22 mouse cellular contexts compared by ENCODE assay signal in genomic region chrX:52929779-52930178, GRCm38 (mm10). TPM values are rescaled to one million over a fixed set of nuclear protein-coding genes. Genes with fewer than 3 reads are reported as not detected.
DNase-seq lines count a peak whose midpoint lies in the region; ATAC-seq and TF ChIP-seq lines count a peak whose summit lies in the region.
"Had no signal": no experiment of that assay in that cellular context is flagged by ENCODE, and none has a peak within 500 bp of the region (broad histone marks: within the 10 kb centered on the region; RNA-seq: fewer than 3 reads in every experiment).

No protein-coding gene starts in this region.

- TF ChIP-seq EP300 in CH12.LX (IDR thresholded peaks at IDR 0.05; ENCODE audit: low read length) = peak; percentile 53

- H3K27me3 ChIP-seq in CH12.LX (replicated peaks) = no peaks in the 10 kb centered on the region
- no peaks in the 10 kb centered on the region for H3K27me3 ChIP-seq in heart, embryonic 11.5 days (ENCODE audit: control insufficient read depth, insufficient read depth, low read length)
- H3K27me3 ChIP-seq: embryonic facial prominence, embryonic 13.5 days; embryonic facial prominence, embryonic 15.5 days; forebrain, embryonic 13.5 days; forebrain, embryonic 15.5 days had no signal

- H3K9ac ChIP-seq in CH12.LX (ENCODE audit: insufficient read depth, low read depth) = no peak overlapping the region
- H3K9ac ChIP-seq in heart, embryonic 11.5 days (ENCODE audit: low read depth, low read length) = no peak overlapping the region
- H3K9ac ChIP-seq: embryonic facial prominence, embryonic 13.5 days; embryonic facial prominence, embryonic 15.5 days; forebrain, embryonic 13.5 days; forebrain, embryonic 15.5 days; forebrain, postnatal 0 days had no signal

- peak; percentile 45 for DNase-seq in CH12.LX (ENCODE audit: extremely low read depth)
- peak; percentile 10 for DNase-seq in naive thymus-derived CD4-positive, alpha-beta T cell, adult 2 months (ENCODE audit: low read depth)
- no peak for DNase-seq in right cerebral cortex, adult 18-20 months
- no peak for DNase-seq in right cerebral cortex, postnatal 36 days (ENCODE audit: low spot score in 2 of 2)
- DNase-seq: adrenal gland, adult 2 months; adrenal gland, postnatal 10 days; adrenal gland, postnatal 25 days; B cell, adult 2 months; cerebellum, adult 11 months; cerebellum, adult 18-20 months; cerebellum, adult 8-10 months; cerebellum, adult 9-11 months; cerebellum, postnatal 14 days; cerebellum, postnatal 36 days; embryo, embryonic 11 days; forebrain, postnatal 0 days had no signal

- peaks cover 2% of the 10 kb centered on the region; the same call in 1 of the 2 replicates for H3K79me2 ChIP-seq in CH12.LX (replicated peaks; ENCODE audit: control insufficient read depth, extremely low read depth, insufficient read depth, poor library complexity, severe bottlenecking)

- peaks cover 2 to 26% of the 10 kb centered on the region in 2 experiments; a peak in 3 of 4 replicates for H3K4me1 ChIP-seq in CH12.LX (ENCODE audit: control insufficient read depth in 1 of 2, insufficient read depth in 2 of 2)
- H3K4me1 ChIP-seq in heart, embryonic 11.5 days (ENCODE audit: control insufficient read depth, insufficient read depth, low read length) = no peaks in the 10 kb centered on the region
- H3K4me1 ChIP-seq: embryonic facial prominence, embryonic 13.5 days; embryonic facial prominence, embryonic 15.5 days; forebrain, embryonic 13.5 days; forebrain, embryonic 15.5 days had no signal

- ATAC-seq in heart, embryonic 11.5 days (replicated peaks; ENCODE audit: insufficient number of reproducible peaks, low FRiP score, low TSS enrichment) = no peak
- ATAC-seq: forebrain, embryonic 13.5 days; forebrain, embryonic 15.5 days; forebrain, postnatal 0 days had no signal

- dilution Hi-C loops in CH12.LX (cut with MboI; ENCODE audit: extremely low pct_ligation_motif_present, extremely low pct_unique_long_range_greater_than_20kb, low sequenced_read_pairs) = no loop called here

- no peak overlapping the region for H3K4me2 ChIP-seq in CH12.LX (ENCODE audit: insufficient read depth, low read depth, poor library complexity, severe bottlenecking)
- no peak overlapping the region for H3K4me2 ChIP-seq in heart, embryonic 11.5 days
- H3K4me2 ChIP-seq: embryonic facial prominence, embryonic 13.5 days; embryonic facial prominence, embryonic 15.5 days; forebrain, embryonic 13.5 days; forebrain, embryonic 15.5 days had no signal

- in situ Hi-C loops in CH12.LX (cut with MboI; ENCODE audit: low pct_ligation_motif_present, low pct_unique_long_range_greater_than_20kb, low sequenced_read_pairs) = no loop called here

- no peak for TF ChIP-seq POLR2A in CH12.LX (IDR thresholded peaks at IDR 0.05; ENCODE audit: low read depth, low read length)

- no peaks in the 10 kb centered on the region for H3K9me3 ChIP-seq in CH12.LX (replicated peaks; ENCODE audit: low read length)
- H3K9me3 ChIP-seq in heart, embryonic 11.5 days (replicated peaks; ENCODE audit: control insufficient read depth, low read length) = no peaks in the 10 kb centered on the region
- H3K9me3 ChIP-seq: embryonic facial prominence, embryonic 13.5 days; embryonic facial prominence, embryonic 15.5 days; forebrain, embryonic 13.5 days; forebrain, embryonic 15.5 days had no signal

- WGBS in heart, embryonic 11.5 days (ENCODE audit: insufficient replicate concordance) = 79% methylated on average over 3 of the region's 3 CpGs

- H3K27ac ChIP-seq in CH12.LX (ENCODE audit: insufficient read depth, low read depth) = peak overlapping the region; percentile 93; the same call in 1 of the 2 replicates
- no peak overlapping the region for H3K27ac ChIP-seq in heart, embryonic 11.5 days (ENCODE audit: low read depth, low read length)
- H3K27ac ChIP-seq: embryonic facial prominence, embryonic 13.5 days; embryonic facial prominence, embryonic 15.5 days; forebrain, embryonic 13.5 days; forebrain, embryonic 15.5 days had no signal

- TF ChIP-seq CTCF in CH12.LX (conservative IDR thresholded peaks at IDR 0.05 in 1 of 2, IDR thresholded peaks at IDR 0.05 in 1 of 2; ENCODE audit: low read depth in 2 of 2, low read length in 2 of 2) = no peak

- H3K36me3 ChIP-seq in CH12.LX (replicated peaks in 1 of 2; ENCODE audit: control insufficient read depth in 1 of 2, insufficient read depth in 1 of 2, low read length in 1 of 2) = peaks cover 0 to 2% of the 10 kb centered on the region in 2 experiments
- no peaks in the 10 kb centered on the region for H3K36me3 ChIP-seq in heart, embryonic 11.5 days (ENCODE audit: control insufficient read depth, insufficient read depth, low read length)
- H3K36me3 ChIP-seq: embryonic facial prominence, embryonic 13.5 days; embryonic facial prominence, embryonic 15.5 days; forebrain, embryonic 15.5 days had no signal

- H3K4me3 ChIP-seq in CH12.LX (replicated peaks in 1 of 3; ENCODE audit: low read depth in 2 of 3, low read length in 2 of 3, poor library complexity in 1 of 3) = no peak overlapping the region
- no peak overlapping the region for H3K4me3 ChIP-seq in heart, embryonic 11.5 days (ENCODE audit: low read depth, low read length)
- H3K4me3 ChIP-seq: embryonic facial prominence, embryonic 13.5 days; embryonic facial prominence, embryonic 15.5 days; erythroblast, embryonic 14.5 days; forebrain, embryonic 13.5 days; forebrain, embryonic 15.5 days had no signal

- TF ChIP-seq RAD21 in CH12.LX (IDR thresholded peaks at IDR 0.05; ENCODE audit: low read depth, low read length) = no peak

TF ChIP-seq in CH12.LX, 34 proteins besides CTCF, POLR2A, EP300 and RAD21:
- TF ChIP-seq USF2 (conservative IDR thresholded peaks at IDR 0.05; ENCODE audit: low read depth, low read length) (no peak), ZNF384 (IDR thresholded peaks at IDR 0.05; ENCODE audit: low read depth, low read length) (peak; percentile 94), MAX (IDR thresholded peaks at IDR 0.05; ENCODE audit: low read length) (0 out of 2 replicates have a peak, but pooled peaks have one; percentile 12), TBP (conservative IDR thresholded peaks at IDR 0.05; ENCODE audit: low read depth, low read length) (no peak), ZC3H11A (IDR thresholded peaks at IDR 0.05; ENCODE audit: low read depth, low read length) (no peak), IRF4 (IDR thresholded peaks at IDR 0.05; ENCODE audit: low read depth, low read length) (peak; percentile 81), NELFE (IDR thresholded peaks at IDR 0.05; ENCODE audit: low read depth, low read length) (no peak), MXI1 (IDR thresholded peaks at IDR 0.05; ENCODE audit: low read depth, low read length) (no peak; the same call in 1 of the 2 replicates), CHD2 (IDR thresholded peaks at IDR 0.05; ENCODE audit: low read length) (no peak), MYC (IDR thresholded peaks at IDR 0.05; ENCODE audit: low read depth, low read length) (0 out of 2 replicates have a peak, but pooled peaks have one; percentile 43), MEF2A (IDR thresholded peaks at IDR 0.05; ENCODE audit: borderline replicate concordance, low read depth, low read length) (peak; percentile 87), MAZ (IDR thresholded peaks at IDR 0.05; ENCODE audit: low read depth, low read length) (no peak), BHLHE40 (IDR thresholded peaks at IDR 0.05; ENCODE audit: low read depth, low read length) (peak; percentile 87)

RNA-seq across cellular contexts. Expression of gene Phf6, which starts 17.7 kb away (rescaled TPM):
- 19.8 and 22.0 TPM in 2 replicates for total RNA-seq in CH12.LX (2012; rRNA removed)
- 59.7 and 67.0 TPM in 2 replicates for total RNA-seq in CH12.LX (2014; rRNA removed)
- polyA plus RNA-seq in CH12.LX (2012; ENCODE audit: insufficient read length, low read depth) = 27.1 and 29.4 TPM in 2 replicates
- 28.3 and 31.3 TPM in 2 replicates for polyA plus RNA-seq in heart, embryonic 11.5 days (2014; fragmentation: Nextera tagmentation; extraction: Ambion mirVana)

RNA-seq across cellular contexts. Expression of gene Hprt, which starts 58.2 kb away (rescaled TPM):
- total RNA-seq in CH12.LX (2012; rRNA removed) = 200 and 212 TPM in 2 replicates
- total RNA-seq in CH12.LX (2014; rRNA removed) = 525 and 564 TPM in 2 replicates
- polyA plus RNA-seq in CH12.LX (2012; ENCODE audit: insufficient read length, low read depth) = 355 and 382 TPM in 2 replicates
- 172 and 183 TPM in 2 replicates for polyA plus RNA-seq in heart, embryonic 11.5 days (2014; fragmentation: Nextera tagmentation; extraction: Ambion mirVana)

Comparison
In these comparisons a context has a peak if more than half of its experiments do, and no peak if none do; other contexts are left out.
1. DNase-seq: peak in CH12.LX (single experiment) and naive thymus-derived CD4-positive, alpha-beta T cell, adult 2 months (single experiment); none in right cerebral cortex, adult 18-20 months (single experiment) and right cerebral cortex, postnatal 36 days (0 of 2).